Mouse (Mus musculus) liver, embryonic 11.5 days (tissue): ENCODE results near the gene Ptbp1. TPM values are rescaled to one million over a fixed set of nuclear protein-coding genes. Genes with fewer than 3 reads are reported as not detected.
"Not testable (repeated sequence)": the region's sequence is repeated elsewhere in the genome, so short reads cannot be mapped to it uniquely, and the experiment has no call there.

Source experiments
- ATAC-seq: fragments of 200-750 bp; cut with Nextera tagmentation; replicated peaks from 2 replicates; pipeline ENCODE4 v1.8.0; 2017; ENCODE audit warnings: moderate number of reproducible peaks, mild to moderate bottlenecking, moderate TSS enrichment, moderate library complexity; ENCODE audit not compliant: low FRiP score
- DNase-seq: peaks from one replicate; pipeline ENCODE4 v3.0.0-alpha.2; 2017; ENCODE audit warnings: low spot score
- H3K27ac ChIP-seq: fragments of 300-500 bp; sonication (generic); 2 replicates; pipeline ENCODE4 v1.5.1; 2014; ENCODE audit warnings: mild to moderate bottlenecking, low read depth, low read length, control low read depth
- H3K27me3 ChIP-seq: fragments of 300-500 bp; sonication (generic); replicated peaks from 2 replicates; pipeline ENCODE4 v1.6.1; 2014; ENCODE audit warnings: low read length, mixed read lengths; ENCODE audit not compliant: control insufficient read depth, insufficient read depth
- H3K36me3 ChIP-seq: fragments of 300-500 bp; sonication (generic); 2 replicates; pipeline ENCODE4 v1.6.1; 2014; ENCODE audit warnings: mild to moderate bottlenecking, low read length, moderate library complexity, mixed read lengths; ENCODE audit not compliant: control insufficient read depth, insufficient read depth
- H3K4me1 ChIP-seq: fragments of 300-500 bp; sonication (generic); replicated peaks from 2 replicates; pipeline ENCODE4 v1.6.1; 2014; ENCODE audit warnings: low read length, mixed read lengths; ENCODE audit not compliant: control insufficient read depth, insufficient read depth
- H3K4me2 ChIP-seq: fragments of 300-500 bp; sonication (generic); 2 replicates; pipeline ENCODE4 v1.6.1; 2014; ENCODE audit warnings: mild to moderate bottlenecking, control low read depth, moderate library complexity
- H3K4me3 ChIP-seq: fragments of 300-500 bp; sonication (generic); 2 replicates; pipeline ENCODE4 v1.5.1; 2014; ENCODE audit warnings: low read depth, low read length, control low read depth
- H3K9ac ChIP-seq: fragments of 300-500 bp; sonication (generic); 2 replicates; pipeline ENCODE4 v1.6.1; 2014; ENCODE audit warnings: low read depth, low read length, control low read depth
- H3K9me3 ChIP-seq: fragments of 300-500 bp; sonication (generic); 2 replicates; pipeline ENCODE4 v1.6.1; 2016; ENCODE audit warnings: low read length, inconsistent platforms, mixed read lengths; ENCODE audit not compliant: control insufficient read depth
- WGBS: fragments of 180-500 bp; shearing (Covaris S2); extraction: QIAGEN DNeasy Blood & Tissue Kit; methylation state at CpG from one replicate; pipeline ENCODE4 v1.1.7; 2014; 5-methylcytosine and 5-hydroxymethylcytosine counted together
- polyA plus RNA-seq: library from polyadenylated mRNA; unstranded; fragments of >200 nt; fragmentation: Nextera tagmentation; extraction: Ambion mirVana; gene quantifications from 2 replicates; pipeline ENCODE4 v1.2.1, GENCODE M21; 2014

Gene Ptbp1
- polyA plus RNA-seq, 1 experiment from 2014 or later = 329 TPM

DNA sequence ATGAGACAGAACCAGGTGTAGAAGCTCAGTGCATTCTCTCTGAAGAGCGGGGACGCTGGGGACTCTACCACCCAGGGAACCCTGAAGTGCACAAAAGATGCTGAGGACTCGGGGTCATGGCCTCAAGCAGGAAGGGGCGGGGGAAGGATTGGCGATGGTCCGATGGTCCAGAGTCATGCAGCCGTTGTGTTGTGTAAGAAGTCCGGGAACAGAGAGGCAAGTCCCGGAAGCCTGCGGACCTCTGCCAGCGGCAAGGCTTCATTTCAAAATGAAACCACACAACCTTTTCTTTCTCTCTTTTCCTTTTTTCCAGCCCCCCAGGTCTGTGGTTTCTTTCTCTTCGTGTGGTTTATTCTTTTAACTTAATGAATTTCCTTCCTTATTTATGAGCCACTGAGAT is 23.5 kb downstream of the Ptbp1 start:
- H3K9ac ChIP-seq = peak overlapping the region; percentile 7; the same call in 1 of the 2 replicates
- DNase-seq (no peak), ATAC-seq (no peak)
- peak overlapping the region; percentile 59 for H3K27ac ChIP-seq
- H3K4me3 ChIP-seq = no peak overlapping the region
- peaks cover 42% of the 10 kb centered on the region for H3K4me1 ChIP-seq
- H3K4me2 ChIP-seq = peak overlapping the region; percentile 41
- no peaks in the 10 kb centered on the region for H3K9me3 ChIP-seq
- 32% methylated on average over 12 of the region's 12 CpGs for WGBS
- peaks cover 12% of the 10 kb centered on the region for H3K27me3 ChIP-seq
- no peaks in the 10 kb centered on the region for H3K36me3 ChIP-seq

DNA sequence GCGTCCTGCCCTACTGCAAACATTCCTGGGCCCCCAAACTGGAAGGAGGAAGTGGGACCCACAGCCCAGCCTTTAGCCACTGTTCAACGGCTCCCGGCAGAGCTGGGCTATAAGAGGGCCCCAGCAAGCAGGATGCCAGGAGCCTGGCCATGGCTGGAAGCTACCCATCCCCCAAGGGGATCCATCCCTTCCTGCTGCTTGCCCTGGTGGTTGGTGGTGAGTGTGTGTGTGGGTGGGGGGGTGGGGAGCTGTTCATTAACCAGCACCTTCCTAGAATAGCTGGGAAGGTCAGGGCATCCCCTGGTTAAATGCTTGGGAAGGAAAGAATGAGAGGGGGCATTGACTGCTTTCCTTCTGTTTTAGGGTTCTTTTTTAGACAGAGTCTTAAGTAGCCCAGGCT is 25.3 kb downstream of the Ptbp1 start:
- H3K4me3 ChIP-seq = no peak overlapping the region
- peaks cover 42% of the 10 kb centered on the region for H3K4me1 ChIP-seq
- no peaks in the 10 kb centered on the region for H3K9me3 ChIP-seq
- H3K4me2 ChIP-seq = no peak overlapping the region
- H3K27ac ChIP-seq = no peak overlapping the region
- WGBS = 25% methylated on average over 3 of the region's 3 CpGs
- ATAC-seq = no peak
- H3K36me3 ChIP-seq = no peaks in the 10 kb centered on the region
- DNase-seq = no peak
- peaks cover 8% of the 10 kb centered on the region for H3K27me3 ChIP-seq
- H3K9ac ChIP-seq = no peak overlapping the region

DNA sequence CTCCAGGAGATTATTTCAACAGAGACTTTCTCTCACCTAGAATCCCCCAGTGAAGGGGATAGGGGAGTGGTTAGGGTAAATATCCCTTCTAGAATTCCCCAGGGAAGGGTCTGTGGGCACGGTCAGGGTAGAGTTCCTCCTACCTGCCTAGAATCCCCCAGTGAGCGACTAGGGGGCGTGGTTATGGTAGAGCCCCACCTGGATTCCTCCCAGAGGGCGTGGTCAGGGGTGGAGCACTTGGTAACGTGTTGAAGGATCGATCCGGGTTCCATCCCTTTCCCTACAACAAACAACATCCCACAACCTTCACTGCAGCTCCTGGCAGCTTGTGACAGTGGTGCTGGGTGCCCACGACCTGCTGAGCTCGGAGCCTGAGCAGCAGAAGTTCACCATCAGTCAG is 26.5 kb downstream of the Ptbp1 start:
- H3K36me3 ChIP-seq = no peaks in the 10 kb centered on the region
- DNase-seq (no peak), ATAC-seq (0 out of 2 replicates have a peak, but pooled peaks have one; percentile 24)
- H3K4me2 ChIP-seq = peak overlapping the region; percentile 56
- no peak overlapping the region for H3K27ac ChIP-seq
- H3K27me3 ChIP-seq = peaks cover 6% of the 10 kb centered on the region; the same call in 1 of the 2 replicates
- H3K4me3 ChIP-seq = peak overlapping the region; percentile 39
- H3K4me1 ChIP-seq = peaks cover 38% of the 10 kb centered on the region
- H3K9ac ChIP-seq = no peak overlapping the region
- no peaks in the 10 kb centered on the region for H3K9me3 ChIP-seq
- 10% methylated on average over 9 of the region's 9 CpGs for WGBS

DNA sequence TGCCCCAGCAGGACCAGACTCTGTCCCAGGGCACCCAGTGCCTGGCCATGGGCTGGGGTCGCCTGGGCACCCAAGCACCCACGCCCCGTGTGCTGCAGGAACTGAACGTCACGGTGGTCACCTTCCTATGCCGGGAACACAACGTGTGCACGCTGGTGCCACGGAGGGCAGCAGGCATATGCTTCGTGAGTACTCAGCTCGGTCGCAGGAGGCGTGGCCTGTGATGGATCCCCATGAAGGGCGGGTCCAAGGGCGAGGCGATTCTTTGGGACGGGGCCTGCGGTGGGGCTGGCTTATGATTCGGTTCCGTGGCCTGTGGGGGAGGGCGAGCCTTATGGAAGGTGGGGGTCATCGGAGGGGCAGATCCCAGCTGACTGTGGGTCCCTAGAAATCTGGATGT is 27.8 kb downstream of the Ptbp1 start:
- no peaks in the 10 kb centered on the region for H3K36me3 ChIP-seq
- peak overlapping the region; percentile 56 for H3K4me2 ChIP-seq
- H3K4me3 ChIP-seq = peak overlapping the region; percentile 39
- H3K4me1 ChIP-seq = peaks cover 34% of the 10 kb centered on the region
- 0 out of 2 replicates have a peak overlapping the region, but pooled peaks have one; percentile 34 for H3K9ac ChIP-seq
- WGBS = 5% methylated on average over 22 of the region's 22 CpGs
- H3K27me3 ChIP-seq = peaks cover 6% of the 10 kb centered on the region; the same call in 1 of the 2 replicates
- H3K27ac ChIP-seq = no peak overlapping the region
- H3K9me3 ChIP-seq = no peaks in the 10 kb centered on the region
- no peak for DNase-seq
- peak; percentile 44 for ATAC-seq

DNA sequence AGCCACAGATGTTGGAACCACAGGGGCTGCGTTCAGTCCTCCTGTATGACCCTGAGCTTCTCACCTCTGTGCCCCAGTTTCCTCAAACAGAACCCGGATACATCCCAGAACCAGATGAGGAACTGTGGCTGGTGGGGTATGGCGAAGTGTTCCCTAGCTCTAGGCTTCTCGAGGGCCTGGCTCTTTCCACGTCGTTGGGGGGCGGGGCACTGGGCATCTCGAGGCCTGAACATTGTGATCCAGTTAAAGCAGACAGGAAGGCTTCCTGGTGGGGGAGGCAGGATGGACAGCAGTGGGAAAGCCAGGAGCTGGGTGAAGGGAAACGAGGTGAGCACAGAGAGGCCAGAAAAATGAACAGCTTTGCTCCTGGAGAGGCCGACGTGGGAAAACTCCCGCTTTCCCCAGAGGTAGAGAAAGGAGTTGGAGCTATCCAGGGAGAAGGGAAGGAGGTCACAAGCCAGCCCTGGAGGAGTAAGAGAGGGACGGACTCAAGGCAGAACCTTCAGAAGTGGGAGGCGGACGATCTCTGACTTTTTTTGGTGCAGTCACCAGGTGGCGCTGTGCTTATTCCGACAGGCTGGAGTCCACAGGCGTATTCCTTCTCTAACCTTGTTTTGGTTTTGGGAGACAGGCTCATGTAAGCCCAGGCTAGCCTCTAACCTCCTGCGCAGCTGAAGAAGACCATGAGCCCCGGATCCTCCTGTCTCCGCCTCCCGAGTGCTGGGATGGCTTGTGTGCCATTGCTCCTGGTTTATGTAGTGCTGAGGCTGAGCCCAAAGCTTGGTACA is 29.3 kb downstream of the Ptbp1 start:
- Histone ChIP-seq H3K27ac (no peak overlapping the region), H3K4me2 (peak overlapping the region; percentile 11), H3K9me3 (no peaks in the 10 kb centered on the region), H3K36me3 (no peaks in the 10 kb centered on the region), H3K9ac (peak overlapping the region; percentile 42; the same call in 1 of the 2 replicates), H3K4me3 (no peak overlapping the region), H3K4me1 (peaks cover 29% of the 10 kb centered on the region), H3K27me3 (peaks cover 6% of the 10 kb centered on the region; the same call in 1 of the 2 replicates)
- ATAC-seq = peak; percentile 15; the same call in 1 of the 2 replicates
- DNase-seq = peak; percentile 75
- 17% methylated on average over 22 of the region's 22 CpGs for WGBS

DNA sequence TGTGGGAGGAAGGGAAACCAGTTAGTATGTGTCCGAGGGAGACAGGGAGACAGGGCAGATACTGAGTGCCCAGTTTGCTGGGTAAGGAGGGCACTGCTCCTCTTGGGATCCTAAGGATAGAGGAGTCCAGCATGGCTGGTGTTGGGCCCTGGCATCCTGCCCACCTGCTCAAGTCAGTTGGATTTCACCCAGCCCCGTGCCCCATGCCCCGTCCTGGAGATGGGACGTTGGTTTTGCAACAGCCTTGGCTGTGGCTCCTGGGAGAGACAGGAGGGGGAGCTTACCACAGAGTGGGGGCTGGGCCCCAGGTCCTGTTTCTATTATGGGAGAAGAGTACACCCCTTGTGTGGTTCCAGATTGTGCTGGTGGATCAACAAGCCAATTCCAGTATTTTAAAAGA is 30.2 kb downstream of the Ptbp1 start:
- H3K4me3 ChIP-seq = no peak overlapping the region
- H3K36me3 ChIP-seq = no peaks in the 10 kb centered on the region
- H3K9me3 ChIP-seq = no peaks in the 10 kb centered on the region
- H3K27me3 ChIP-seq = peaks cover 6% of the 10 kb centered on the region; the same call in 1 of the 2 replicates
- DNase-seq (no peak), ATAC-seq (no peak)
- H3K4me1 ChIP-seq = peaks cover 29% of the 10 kb centered on the region
- 45% methylated on average over 4 of the region's 4 CpGs for WGBS
- no peak overlapping the region for H3K4me2 ChIP-seq
- H3K9ac ChIP-seq = no peak overlapping the region
- no peak overlapping the region for H3K27ac ChIP-seq

DNA sequence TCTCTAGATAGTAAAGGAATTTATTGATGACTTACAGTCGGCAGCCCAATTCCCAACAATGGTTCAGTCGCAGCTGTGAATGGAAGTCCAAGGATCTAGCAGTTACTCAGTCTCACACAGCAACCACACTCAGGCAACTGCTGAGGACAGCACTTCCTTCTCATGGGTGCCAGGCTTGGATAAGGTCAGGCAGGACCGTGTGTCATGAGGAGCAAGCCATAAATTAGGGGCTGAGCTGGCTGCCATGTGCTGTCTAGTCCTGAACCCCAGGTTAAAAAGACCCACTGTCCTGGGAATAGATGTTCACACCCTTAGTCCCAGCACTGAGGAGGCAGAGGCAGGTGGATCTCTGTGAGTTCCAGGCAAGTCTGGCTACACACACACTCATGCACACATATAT is 30.7 kb downstream of the Ptbp1 start:
- 56% methylated on average over 3 of the region's 3 CpGs for WGBS
- not testable (repeated sequence) for H3K4me3 ChIP-seq, H3K4me2 ChIP-seq, H3K36me3 ChIP-seq, ATAC-seq, DNase-seq, H3K9me3 ChIP-seq, H3K27me3 ChIP-seq, H3K27ac ChIP-seq, H3K9ac ChIP-seq
- H3K4me1 ChIP-seq = peaks cover 29% of the 10 kb centered on the region

DNA sequence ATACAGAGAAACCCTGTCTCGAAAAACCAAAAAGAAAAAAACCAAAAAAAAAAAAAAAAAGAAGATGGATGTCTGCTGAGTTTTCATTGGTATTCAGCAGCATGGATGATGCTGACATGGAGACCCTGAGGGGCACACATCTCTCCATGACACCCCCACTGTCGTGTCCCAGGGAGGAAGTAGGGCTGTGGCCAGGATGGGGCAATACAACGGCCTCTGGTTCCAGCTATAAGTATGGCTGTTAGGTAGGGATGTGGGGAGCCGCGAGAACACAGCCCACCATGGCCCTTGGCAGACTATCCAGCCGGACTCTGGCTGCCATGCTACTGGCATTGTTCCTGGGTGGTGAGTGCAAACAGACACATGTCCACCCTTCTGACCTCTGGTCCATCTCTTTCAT is 31.8 kb downstream of the Ptbp1 start, which contains the start of gene Elane:
Gene Elane (plus strand): TSS at position 194 of the 400 bp plus-strand sequence.
- Histone ChIP-seq H3K9me3 (no peaks in the 10 kb centered on the region), H3K27ac (no peak within 1 kb of the TSS), H3K27me3 (peaks cover 6% of the 10 kb centered on the region; the same call in 1 of the 2 replicates), H3K36me3 (no peaks in the 10 kb centered on the region), H3K4me1 (peaks cover 20% of the 10 kb centered on the region), H3K4me2 (no peak within 1 kb of the TSS), H3K4me3 (no peak within 1 kb of the TSS), H3K9ac (no peak within 1 kb of the TSS)
- no peak for DNase-seq
- ATAC-seq = no peak
- 71% methylated on average over 6 of the region's 6 CpGs for WGBS

DNA sequence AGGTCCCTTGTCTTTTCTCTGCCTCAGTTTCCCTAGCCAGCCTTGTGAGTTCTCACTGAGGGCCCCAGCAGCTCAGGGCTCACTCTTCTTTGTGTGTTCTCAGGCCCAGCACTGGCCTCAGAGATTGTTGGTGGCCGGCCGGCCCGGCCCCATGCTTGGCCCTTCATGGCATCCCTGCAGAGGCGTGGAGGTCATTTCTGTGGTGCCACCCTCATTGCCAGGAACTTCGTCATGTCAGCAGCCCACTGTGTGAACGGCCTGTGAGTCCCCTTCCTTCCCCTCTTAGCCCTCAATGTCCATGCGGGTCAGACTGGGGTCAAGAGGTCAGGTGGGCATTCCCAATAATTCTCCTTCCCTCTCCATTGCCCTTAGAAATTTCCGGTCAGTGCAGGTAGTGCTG is 32.4 kb downstream of the Ptbp1 start:
- Histone ChIP-seq H3K9ac (no peak overlapping the region), H3K36me3 (no peaks in the 10 kb centered on the region), H3K4me2 (no peak overlapping the region), H3K27ac (no peak overlapping the region), H3K4me1 (peaks cover 14% of the 10 kb centered on the region), H3K9me3 (no peaks in the 10 kb centered on the region), H3K27me3 (peaks cover 6% of the 10 kb centered on the region; the same call in 1 of the 2 replicates), H3K4me3 (no peak overlapping the region)
- ATAC-seq (no peak), DNase-seq (no peak)
- WGBS = 80% methylated on average over 8 of the region's 8 CpGs
